Mouse (Mus musculus) right cerebral cortex, adult 18-20 months (tissue): ENCODE measurements around the gene Kdm1a.

Source experiments
- DNase-seq: peaks from one replicate; pipeline ENCODE4 v3.0.0; 2022; ENCODE audit warnings: mixed read lengths

The Kdm1a gene

GRCm38 (mm10) chr4:136521898-136522297 lies 80.6 kb downstream of the Kdm1a start:
- DNase-seq = no peak

- DNase-seq = no peak
These were observed 82.7 kb downstream of the Kdm1a start for GRCm38 (mm10) chr4:136519866-136520265.

- no peak for DNase-seq
These were observed 83.9 kb downstream of the Kdm1a start for GRCm38 (mm10) chr4:136518576-136518975.

GRCm38 (mm10) chr4:136518141-136518540 lies 84.4 kb downstream of the Kdm1a start:
- DNase-seq = peak; percentile 42

DNA sequence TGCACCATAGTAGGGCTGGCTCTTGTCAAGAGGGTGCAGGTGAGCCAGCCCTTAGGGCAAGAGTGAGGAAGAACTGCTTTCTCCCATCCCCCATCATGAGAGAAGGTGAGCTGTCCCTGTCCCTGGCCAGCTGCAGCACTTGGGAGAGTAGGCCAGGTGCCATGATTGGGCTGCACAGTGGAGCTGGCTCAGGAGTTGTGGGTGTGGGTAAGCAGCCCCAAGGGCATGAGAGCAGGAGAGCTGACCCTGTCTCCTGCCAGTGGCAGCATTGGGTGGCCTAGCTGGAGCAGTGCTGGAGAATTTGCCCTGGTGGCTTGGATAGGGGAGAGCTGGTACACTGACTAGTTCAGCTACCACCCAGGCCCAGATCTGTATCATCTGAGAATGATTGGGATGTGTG lies 89.6 kb downstream of the Kdm1a start:
- DNase-seq = no peak

DNA sequence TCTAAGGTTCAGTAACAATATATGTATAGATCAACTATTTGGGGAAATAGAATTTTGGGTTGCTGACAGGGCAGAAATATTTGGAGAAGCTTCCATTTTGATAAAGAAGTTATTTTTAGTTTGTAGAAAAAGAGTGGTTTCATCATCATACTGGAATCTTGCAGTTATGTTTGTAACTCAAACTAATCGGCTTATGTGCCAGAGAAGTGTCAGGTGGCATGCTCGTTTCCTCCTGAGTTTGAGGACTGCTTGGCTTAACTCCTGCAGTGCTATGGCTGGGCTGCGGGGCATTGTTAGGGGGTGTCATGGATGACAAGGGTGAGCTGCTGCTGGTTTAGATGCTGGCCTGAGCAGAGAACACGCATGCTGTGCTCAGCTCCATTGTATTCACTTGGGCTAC lies 90.8 kb downstream of the Kdm1a start:
- no peak for DNase-seq

DNA sequence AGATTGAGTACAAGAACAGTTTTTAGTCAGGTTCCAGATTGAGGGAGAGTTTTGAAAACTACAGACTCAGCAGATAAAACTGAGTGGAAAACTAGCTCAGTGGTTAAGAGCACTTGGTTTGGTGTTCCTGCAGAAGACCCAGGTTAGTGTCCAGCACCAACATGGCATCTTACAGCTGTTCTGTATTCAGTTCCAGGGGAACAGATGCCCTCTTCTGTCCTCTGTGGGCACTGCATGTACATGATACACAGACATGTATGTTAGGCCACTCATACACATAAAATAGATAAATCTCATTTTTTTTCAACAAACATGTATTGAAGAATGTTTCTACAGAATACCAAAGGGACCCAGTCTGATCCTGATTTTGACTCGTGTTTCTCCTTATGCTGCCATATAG lies 92.7 kb downstream of the Kdm1a start:
- DNase-seq = no peak

- no peak for DNase-seq
These were observed 96.9 kb downstream of the Kdm1a start for GRCm38 (mm10) chr4:136505426-136506215.
